Mouse (Mus musculus) embryonic facial prominence, embryonic 11.5 days (tissue): ENCODE results near the gene Ftsj3. TPM values are rescaled to one million over a fixed set of nuclear protein-coding genes. Genes with fewer than 3 reads are reported as not detected.

Experiments used
- polyA plus RNA-seq: library from polyadenylated mRNA; unstranded; fragments of >200 nt; fragmentation: Nextera tagmentation; extraction: Ambion mirVana; gene quantifications from 2 replicates; pipeline ENCODE4 v1.2.1, GENCODE M21; 2014

Gene Ftsj3
- polyA plus RNA-seq, 1 experiment from 2014 or later, result 80.5 TPM

Other genes with a start within 250 kb of the Ftsj3 start
- gene Kcnh6, start 248.0 kb downstream of the Ftsj3 start, polyA plus RNA-seq, result 0.32 and 0.33 TPM in 2 replicates
- gene Dcaf7, start 219.2 kb downstream of the Ftsj3 start, polyA plus RNA-seq, result 59.9 and 68.6 TPM in 2 replicates
- gene Taco1, start 190.0 kb downstream of the Ftsj3 start, polyA plus RNA-seq, result 11.1 and 11.4 TPM in 2 replicates
- 15.7 and 16.8 TPM in 2 replicates for gene Map3k3, start 171.5 kb downstream of the Ftsj3 start, polyA plus RNA-seq
- gene Gm10840, start 95.2 kb downstream of the Ftsj3 start, polyA plus RNA-seq, result 0.92 TPM in 1 of 2 replicates, not detected in the other
- gene Limd2, start 95.2 kb downstream of the Ftsj3 start, polyA plus RNA-seq, result 431 and 442 TPM in 2 replicates
- gene Strada, start 53.9 kb downstream of the Ftsj3 start, polyA plus RNA-seq, result 33.4 and 35.8 TPM in 2 replicates
- gene Ccdc47, start 39.7 kb downstream of the Ftsj3 start, polyA plus RNA-seq, result 65.3 and 70.5 TPM in 2 replicates
- 95.4 and 102 TPM in 2 replicates for gene Ddx42, start 39.2 kb downstream of the Ftsj3 start, polyA plus RNA-seq
- 389 and 396 TPM in 2 replicates for gene Psmc5, start 75 bp upstream of the Ftsj3 start, polyA plus RNA-seq
- 57.0 and 60.6 TPM in 2 replicates for gene Smarcd2, start 16.9 kb upstream of the Ftsj3 start, polyA plus RNA-seq
- gene Tcam1, start 20.6 kb upstream of the Ftsj3 start, polyA plus RNA-seq, result 0.13 and 0.15 TPM in 2 replicates
- not detected in 2 replicates for gene Gh, start 45.8 kb upstream of the Ftsj3 start, polyA plus RNA-seq
- gene Cd79b, start 58.7 kb upstream of the Ftsj3 start, polyA plus RNA-seq, result 1.3 and 1.9 TPM in 2 replicates
- gene Scn4a, start 97.2 kb upstream of the Ftsj3 start, polyA plus RNA-seq, result 0.03 and 0.07 TPM in 2 replicates
- gene Prr29, start 109.4 kb upstream of the Ftsj3 start, polyA plus RNA-seq, result not detected in 2 replicates
- 23.7 and 28.7 TPM in 2 replicates for gene Icam2, start 132.0 kb upstream of the Ftsj3 start, polyA plus RNA-seq
- 3.0 and 3.8 TPM in 2 replicates for gene Ern1, start 231.8 kb upstream of the Ftsj3 start, polyA plus RNA-seq